Mouse (Mus musculus): Measurements from ENCODE around the gene Hecw1. TPM values are rescaled to one million over a fixed set of nuclear protein-coding genes. Genes with fewer than 3 reads are reported as not detected.

Gene Hecw1
- polyA plus RNA-seq (2015; fragmentation: Nextera tagmentation; extraction: Ambion mirVana), result 0.20 and 0.41 TPM in 2 replicates

DNA sequence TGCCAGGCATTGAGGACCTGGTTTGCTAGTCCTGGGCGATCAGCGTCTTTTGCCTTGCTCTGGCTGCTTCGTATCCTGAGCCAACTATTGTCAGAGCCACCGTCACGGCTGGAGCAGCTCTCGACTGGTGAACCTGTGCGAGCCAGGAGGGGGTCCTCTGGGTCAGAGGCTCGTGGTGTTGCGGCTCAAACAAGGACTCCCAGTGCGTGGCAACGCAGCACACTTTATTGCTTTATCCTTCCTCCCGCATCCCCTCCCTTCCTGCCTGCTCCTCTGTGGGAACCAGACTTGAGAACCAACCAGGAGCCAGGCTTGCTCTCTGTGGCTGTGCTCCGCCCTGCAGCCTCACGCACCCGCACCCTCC lies at the start of gene Hecw1:
Gene Hecw1, minus strand, starts transcription at position 323 of the 364 bp plus-strand sequence.
- Histone ChIP-seq H3K4me2 (ENCODE audit: low read depth, low read length) (peak within 1 kb of the TSS; percentile 98), H3K4me1 (ENCODE audit: control insufficient read depth, insufficient read depth, low read length) (peaks cover 2% of the 10 kb centered on the region; the same call in 1 of the 2 replicates), H3K9me3 (replicated peaks; ENCODE audit: control insufficient read depth, low read length) (no peaks in the 10 kb centered on the region), H3K27ac (ENCODE audit: low read length) (no peak within 1 kb of the TSS), H3K27me3 (ENCODE audit: control insufficient read depth, insufficient read depth, low read length) (peaks cover 17% of the 10 kb centered on the region), H3K9ac (ENCODE audit: low read length) (peak within 1 kb of the TSS; percentile 51), H3K4me3 (ENCODE audit: low read length) (peak within 1 kb of the TSS; percentile 65), H3K36me3 (ENCODE audit: control insufficient read depth, insufficient read depth) (no peaks in the 10 kb centered on the region)
- 3% methylated on average over 15 of the region's 15 CpGs for WGBS
- no peak for ATAC-seq (replicated peaks; ENCODE audit: extremely low read depth, insufficient read depth, low FRiP score)

DNA sequence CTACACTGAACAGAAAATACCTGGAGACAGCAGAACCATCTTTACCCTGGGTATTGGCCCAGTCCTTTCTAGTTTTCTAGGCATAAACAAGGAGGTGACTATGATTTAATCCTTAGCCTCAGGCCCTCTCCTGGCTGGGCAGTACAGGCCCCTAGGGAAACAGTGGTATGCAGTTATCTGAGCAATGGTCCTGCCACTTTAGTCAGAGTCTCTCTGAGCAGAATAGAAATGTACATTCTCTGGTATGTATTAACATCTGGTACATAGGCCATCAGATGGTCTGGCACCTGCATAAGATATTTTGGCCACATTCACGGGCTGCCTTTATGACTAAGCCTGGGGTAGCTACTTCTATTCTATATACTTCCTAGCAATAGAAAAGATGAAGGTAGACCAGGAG lies 38.3 kb upstream of the Hecw1 start:
- Histone ChIP-seq H3K9ac (ENCODE audit: low read length) (no peak overlapping the region), H3K4me3 (ENCODE audit: low read length) (no peak overlapping the region), H3K4me1 (ENCODE audit: control insufficient read depth, insufficient read depth, low read length) (no peaks in the 10 kb centered on the region), H3K27ac (ENCODE audit: low read length) (no peak overlapping the region), H3K4me2 (ENCODE audit: low read depth, low read length) (no peak overlapping the region), H3K36me3 (ENCODE audit: control insufficient read depth, insufficient read depth) (no peaks in the 10 kb centered on the region), H3K27me3 (ENCODE audit: control insufficient read depth, insufficient read depth, low read length) (no peaks in the 10 kb centered on the region), H3K9me3 (replicated peaks; ENCODE audit: control insufficient read depth, low read length) (no peaks in the 10 kb centered on the region)
- no peak for ATAC-seq (replicated peaks; ENCODE audit: extremely low read depth, insufficient read depth, low FRiP score)
- 74% methylated on average over 1 of the region's 1 CpGs for WGBS

DNA sequence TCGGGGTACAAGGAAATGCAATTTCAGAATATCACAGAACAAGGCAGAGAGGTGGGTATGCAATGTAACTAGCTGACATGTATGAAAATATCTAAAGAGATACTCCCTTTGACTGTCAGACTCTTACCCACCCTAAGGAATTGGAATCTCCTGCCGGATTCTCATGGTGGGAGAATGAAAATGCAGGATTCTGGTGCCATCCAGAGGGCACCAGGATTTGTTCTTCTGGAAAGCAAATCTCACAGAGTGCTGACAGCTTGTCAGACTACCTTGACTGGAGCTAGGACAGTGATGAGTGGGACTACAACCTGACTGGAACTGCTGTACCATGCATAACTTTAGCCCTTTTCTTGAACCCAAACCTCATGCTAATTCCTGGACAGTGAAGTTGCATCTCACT lies 29.6 kb upstream of the Hecw1 start:
- H3K9me3 ChIP-seq (replicated peaks; ENCODE audit: control insufficient read depth, low read length), result no peaks in the 10 kb centered on the region
- no peak overlapping the region for H3K4me2 ChIP-seq (ENCODE audit: low read depth, low read length)
- no peaks in the 10 kb centered on the region for H3K4me1 ChIP-seq (ENCODE audit: control insufficient read depth, insufficient read depth, low read length)
- H3K27me3 ChIP-seq (ENCODE audit: control insufficient read depth, insufficient read depth, low read length), result no peaks in the 10 kb centered on the region
- no peak overlapping the region for H3K9ac ChIP-seq (ENCODE audit: low read length)
- H3K27ac ChIP-seq (ENCODE audit: low read length), result no peak overlapping the region
- 48% methylated on average over 2 of the region's 2 CpGs for WGBS
- H3K36me3 ChIP-seq (ENCODE audit: control insufficient read depth, insufficient read depth), result no peaks in the 10 kb centered on the region
- no peak overlapping the region for H3K4me3 ChIP-seq (ENCODE audit: low read length)
- ATAC-seq (replicated peaks; ENCODE audit: extremely low read depth, insufficient read depth, low FRiP score), result no peak

DNA sequence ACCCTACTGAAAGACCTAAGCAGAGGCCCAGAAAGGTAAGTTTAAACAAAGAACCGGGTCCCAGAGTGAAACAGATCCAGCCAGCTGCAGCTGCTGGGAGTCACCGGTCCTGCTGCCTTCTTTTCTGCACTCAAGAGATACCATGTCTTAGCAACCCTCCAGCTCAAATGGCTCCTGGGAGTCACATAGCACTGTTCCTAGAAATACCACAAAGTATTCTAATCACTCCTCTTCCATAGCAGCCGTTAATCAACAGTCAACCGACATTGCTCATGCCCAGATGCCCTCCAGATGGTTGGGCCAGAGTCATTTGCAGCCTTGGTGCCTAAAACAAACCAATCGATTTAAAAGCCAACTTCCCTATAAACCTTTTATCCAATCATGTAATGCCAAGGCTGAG lies 19.8 kb upstream of the Hecw1 start:
- H3K4me2 ChIP-seq (ENCODE audit: low read depth, low read length), result no peak overlapping the region
- H3K27me3 ChIP-seq (ENCODE audit: control insufficient read depth, insufficient read depth, low read length), result no peaks in the 10 kb centered on the region
- no peak overlapping the region for H3K27ac ChIP-seq (ENCODE audit: low read length)
- no peak for ATAC-seq (replicated peaks; ENCODE audit: extremely low read depth, insufficient read depth, low FRiP score)
- no peak overlapping the region for H3K9ac ChIP-seq (ENCODE audit: low read length)
- H3K4me1 ChIP-seq (ENCODE audit: control insufficient read depth, insufficient read depth, low read length), result no peaks in the 10 kb centered on the region
- no peaks in the 10 kb centered on the region for H3K36me3 ChIP-seq (ENCODE audit: control insufficient read depth, insufficient read depth)
- H3K4me3 ChIP-seq (ENCODE audit: low read length), result no peak overlapping the region
- no peaks in the 10 kb centered on the region for H3K9me3 ChIP-seq (replicated peaks; ENCODE audit: control insufficient read depth, low read length)
- WGBS, result 69% methylated on average over 5 of the region's 5 CpGs

DNA sequence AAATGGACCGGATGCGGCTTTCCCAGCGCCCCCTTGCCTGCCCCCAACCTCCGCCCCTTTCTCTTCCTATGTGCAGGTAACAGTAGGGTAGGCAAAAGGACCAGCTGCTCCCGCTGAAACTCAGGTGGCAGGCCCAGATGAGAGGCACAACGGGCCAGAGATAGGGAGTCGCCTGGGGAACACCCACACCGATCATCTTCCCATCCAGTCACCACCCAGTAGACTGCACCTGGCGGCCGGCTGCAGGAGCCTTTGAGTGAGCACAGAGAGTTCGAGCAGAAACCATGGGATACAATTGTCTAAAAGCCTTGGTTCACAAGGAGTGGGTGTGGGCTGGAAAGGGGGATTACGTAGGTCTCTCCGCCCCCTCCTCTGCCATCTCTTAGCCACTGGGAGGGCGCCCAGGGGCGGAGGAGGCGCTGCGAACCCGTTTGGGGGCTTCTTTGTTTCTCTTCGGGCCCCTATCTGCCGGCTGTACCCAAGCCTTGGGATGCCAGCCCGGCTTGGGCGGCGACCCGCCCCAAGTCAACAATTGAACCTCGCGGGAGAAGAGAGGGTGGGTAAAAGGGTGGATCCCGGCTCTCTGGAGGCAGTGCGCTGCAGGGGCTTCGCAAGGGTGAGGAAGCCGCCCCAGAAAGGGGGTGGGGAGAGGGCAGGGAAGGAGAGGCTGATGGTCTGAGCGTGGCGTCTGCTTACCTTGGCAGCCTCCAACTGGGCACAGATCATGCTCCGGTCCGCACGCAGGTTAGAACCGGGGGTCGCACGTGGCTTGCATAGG lies 711 bp downstream of the Hecw1 start:
- Histone ChIP-seq H3K27ac (ENCODE audit: low read length) (no peak overlapping the region), H3K9me3 (replicated peaks; ENCODE audit: control insufficient read depth, low read length) (no peaks in the 10 kb centered on the region), H3K4me1 (ENCODE audit: control insufficient read depth, insufficient read depth, low read length) (peaks cover 2% of the 10 kb centered on the region; the same call in 1 of the 2 replicates), H3K4me2 (ENCODE audit: low read depth, low read length) (peak overlapping the region; percentile 98), H3K27me3 (ENCODE audit: control insufficient read depth, insufficient read depth, low read length) (peaks cover 17% of the 10 kb centered on the region), H3K36me3 (ENCODE audit: control insufficient read depth, insufficient read depth) (no peaks in the 10 kb centered on the region), H3K4me3 (ENCODE audit: low read length) (peak overlapping the region; percentile 65), H3K9ac (ENCODE audit: low read length) (peak overlapping the region; percentile 51)
- ATAC-seq (replicated peaks; ENCODE audit: extremely low read depth, insufficient read depth, low FRiP score), result peak; percentile 72
- whole genome bisulfite sequencing, result 3% methylated on average over 38 of the region's 38 CpGs

DNA sequence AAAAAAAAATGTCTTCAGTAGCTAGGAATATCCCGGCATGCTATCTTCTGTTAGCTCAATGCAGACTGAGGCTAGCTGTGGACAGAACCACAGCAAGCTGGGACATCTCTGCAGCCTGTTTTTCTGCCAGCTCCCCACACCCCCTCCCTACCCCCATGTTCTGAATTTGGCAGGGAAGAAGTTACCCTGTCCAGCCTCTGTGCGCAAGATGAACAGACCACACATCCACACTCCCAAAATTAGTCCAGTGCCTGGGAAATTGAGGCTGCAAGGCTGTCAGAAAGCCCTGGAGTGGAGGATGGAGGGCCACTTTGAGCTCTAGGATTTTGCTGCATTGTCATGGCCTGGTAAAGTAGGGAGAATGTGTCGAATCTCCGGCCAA lies 1.3 kb downstream of the Hecw1 start:
- Histone ChIP-seq H3K36me3 (ENCODE audit: control insufficient read depth, insufficient read depth) (no peaks in the 10 kb centered on the region), H3K27me3 (ENCODE audit: control insufficient read depth, insufficient read depth, low read length) (peaks cover 17% of the 10 kb centered on the region), H3K4me1 (ENCODE audit: control insufficient read depth, insufficient read depth, low read length) (peaks cover 2% of the 10 kb centered on the region; the same call in 1 of the 2 replicates), H3K9ac (ENCODE audit: low read length) (no peak overlapping the region), H3K27ac (ENCODE audit: low read length) (no peak overlapping the region), H3K4me3 (ENCODE audit: low read length) (peak overlapping the region; percentile 65), H3K4me2 (ENCODE audit: low read depth, low read length) (peak overlapping the region; percentile 98), H3K9me3 (replicated peaks; ENCODE audit: control insufficient read depth, low read length) (no peaks in the 10 kb centered on the region)
- no peak for ATAC-seq (replicated peaks; ENCODE audit: extremely low read depth, insufficient read depth, low FRiP score)
- WGBS, result 31% methylated on average over 4 of the region's 4 CpGs

DNA sequence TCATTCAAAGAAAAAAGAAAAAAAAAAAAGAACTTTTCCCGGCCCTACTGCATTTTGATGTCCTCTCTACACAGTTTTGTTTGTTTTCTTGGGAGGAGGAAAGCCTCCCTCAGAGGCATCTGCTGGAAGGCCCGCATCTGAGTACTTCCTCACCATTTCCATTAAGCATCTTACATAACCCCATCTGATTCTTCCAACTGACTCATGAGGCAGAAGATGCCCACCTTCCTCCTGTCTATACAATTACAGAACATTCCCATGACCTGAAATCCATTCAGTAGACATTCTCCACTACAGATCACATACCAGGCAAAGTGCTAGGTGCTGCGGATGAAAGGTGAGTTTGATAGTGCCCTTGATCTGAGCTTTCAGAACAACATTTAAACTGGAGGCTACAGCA lies 3.4 kb downstream of the Hecw1 start:
- peaks cover 17% of the 10 kb centered on the region for H3K27me3 ChIP-seq (ENCODE audit: control insufficient read depth, insufficient read depth, low read length)
- no peaks in the 10 kb centered on the region for H3K36me3 ChIP-seq (ENCODE audit: control insufficient read depth, insufficient read depth)
- H3K4me1 ChIP-seq (ENCODE audit: control insufficient read depth, insufficient read depth, low read length), result peaks cover 2% of the 10 kb centered on the region; the same call in 1 of the 2 replicates
- H3K9ac ChIP-seq (ENCODE audit: low read length), result no peak overlapping the region
- no peak overlapping the region for H3K27ac ChIP-seq (ENCODE audit: low read length)
- no peak overlapping the region for H3K4me2 ChIP-seq (ENCODE audit: low read depth, low read length)
- H3K9me3 ChIP-seq (replicated peaks; ENCODE audit: control insufficient read depth, low read length), result no peaks in the 10 kb centered on the region
- 64% methylated on average over 3 of the region's 3 CpGs for WGBS
- no peak for ATAC-seq (replicated peaks; ENCODE audit: extremely low read depth, insufficient read depth, low FRiP score)
- H3K4me3 ChIP-seq (ENCODE audit: low read length), result no peak overlapping the region

DNA sequence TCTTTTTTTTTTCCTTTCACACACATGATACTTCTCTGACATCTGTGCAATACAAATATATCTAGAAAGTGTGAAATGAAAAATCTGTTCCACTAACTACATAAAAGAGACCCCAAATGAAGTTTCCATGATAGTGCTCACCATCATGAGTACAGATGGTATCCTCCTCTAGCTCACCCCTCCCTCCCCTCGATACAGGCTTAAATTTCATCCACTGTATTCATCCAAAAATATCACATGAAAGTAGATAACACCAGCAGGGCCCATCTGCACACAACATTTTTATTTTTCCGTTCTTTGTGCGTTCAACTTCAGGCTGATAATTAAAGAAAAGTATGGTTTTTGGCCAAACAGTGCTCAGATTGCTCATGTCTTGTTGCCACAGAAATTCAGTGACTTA lies 5.5 kb downstream of the Hecw1 start:
- no peaks in the 10 kb centered on the region for H3K9me3 ChIP-seq (replicated peaks; ENCODE audit: control insufficient read depth, low read length)
- WGBS, result 64% methylated on average over 3 of the region's 3 CpGs
- H3K36me3 ChIP-seq (ENCODE audit: control insufficient read depth, insufficient read depth), result no peaks in the 10 kb centered on the region
- H3K27me3 ChIP-seq (ENCODE audit: control insufficient read depth, insufficient read depth, low read length), result peaks cover 12% of the 10 kb centered on the region
- H3K9ac ChIP-seq (ENCODE audit: low read length), result no peak overlapping the region
- no peak for ATAC-seq (replicated peaks; ENCODE audit: extremely low read depth, insufficient read depth, low FRiP score)
- H3K4me3 ChIP-seq (ENCODE audit: low read length), result no peak overlapping the region
- no peak overlapping the region for H3K27ac ChIP-seq (ENCODE audit: low read length)
- peaks cover 2% of the 10 kb centered on the region; the same call in 1 of the 2 replicates for H3K4me1 ChIP-seq (ENCODE audit: control insufficient read depth, insufficient read depth, low read length)
- H3K4me2 ChIP-seq (ENCODE audit: low read depth, low read length), result no peak overlapping the region

DNA sequence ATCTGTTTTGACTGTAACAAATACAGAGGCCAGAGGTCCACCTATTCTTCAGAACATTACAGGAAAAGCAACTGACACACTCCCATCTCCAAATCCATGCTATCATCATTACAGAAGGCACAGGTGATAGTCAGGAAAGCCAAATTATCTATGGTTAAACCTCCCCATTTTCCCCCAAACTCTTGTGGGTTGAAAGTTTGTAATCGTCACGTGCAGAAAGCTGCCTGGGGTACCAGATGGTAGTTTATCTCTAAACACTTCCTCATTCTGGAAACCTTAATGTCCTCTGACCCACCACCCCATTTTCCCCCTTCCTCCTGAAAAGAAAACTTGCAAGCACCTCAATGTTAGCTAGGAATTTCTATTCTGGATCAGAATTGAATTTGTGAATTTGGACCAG lies 7.9 kb downstream of the Hecw1 start:
- H3K27ac ChIP-seq (ENCODE audit: low read length), result no peak overlapping the region
- WGBS, result 58% methylated on average over 2 of the region's 2 CpGs
- H3K4me1 ChIP-seq (ENCODE audit: control insufficient read depth, insufficient read depth, low read length), result no peaks in the 10 kb centered on the region
- H3K4me3 ChIP-seq (ENCODE audit: low read length), result no peak overlapping the region
- H3K9me3 ChIP-seq (replicated peaks; ENCODE audit: control insufficient read depth, low read length), result no peaks in the 10 kb centered on the region
- no peak for ATAC-seq (replicated peaks; ENCODE audit: extremely low read depth, insufficient read depth, low FRiP score)
- H3K4me2 ChIP-seq (ENCODE audit: low read depth, low read length), result no peak overlapping the region
- no peaks in the 10 kb centered on the region for H3K27me3 ChIP-seq (ENCODE audit: control insufficient read depth, insufficient read depth, low read length)
- H3K36me3 ChIP-seq (ENCODE audit: control insufficient read depth, insufficient read depth), result no peaks in the 10 kb centered on the region
- no peak overlapping the region for H3K9ac ChIP-seq (ENCODE audit: low read length)

Data from heart, embryonic 16.5 days (tissue).